Mouse (Mus musculus) common myeloid progenitor, adult 5-6 weeks (primary cell): ENCODE results near the gene Tm7sf3. TPM values are rescaled to one million over a fixed set of nuclear protein-coding genes. Genes with fewer than 3 reads are reported as not detected.
"Not testable (repeated sequence)": the region's sequence is repeated elsewhere in the genome, so short reads cannot be mapped to it uniquely, and the experiment has no call there.

Experiments used
- ATAC-seq: replicated peaks from 2 replicates; pipeline ENCODE4 v1.8.0; 2016; ENCODE audit warnings: low read depth, mild to moderate bottlenecking, moderate TSS enrichment, inconsistent platforms; ENCODE audit not compliant: poor library complexity, severe bottlenecking
- total RNA-seq: library from RNA; stranded (forward); fragments of 200-1000, 187-1606 nt; gene quantifications from 2 replicates; pipeline ENCODE4 v1.2.3, GENCODE M21; 2017

The Tm7sf3 gene
- total RNA-seq, 1 experiment from 2014 or later: 55.6 TPM

GRCm38 (mm10) chr6:146628123-146628522 lies 14.5 kb downstream of the Tm7sf3 start:
- ATAC-seq: no peak

GRCm38 (mm10) chr6:146616670-146617069 lies 26.0 kb downstream of the Tm7sf3 start:
- no peak for ATAC-seq

- no peak for ATAC-seq
These were observed 26.7 kb downstream of the Tm7sf3 start for GRCm38 (mm10) chr6:146615891-146616290.

- no peak for ATAC-seq
These were observed 28.1 kb downstream of the Tm7sf3 start for GRCm38 (mm10) chr6:146614541-146614940.

- ATAC-seq: no peak
These were observed 28.7 kb downstream of the Tm7sf3 start for GRCm38 (mm10) chr6:146613907-146614306.

- ATAC-seq: no peak
These were observed 29.9 kb downstream of the Tm7sf3 start for GRCm38 (mm10) chr6:146612736-146613135.

GRCm38 (mm10) chr6:146611897-146612296 lies 30.7 kb downstream of the Tm7sf3 start:
- ATAC-seq: no peak; the same call in 1 of the 2 replicates

GRCm38 (mm10) chr6:146611385-146611784 lies 31.2 kb downstream of the Tm7sf3 start:
- peak; percentile 53; the same call in 1 of the 2 replicates for ATAC-seq

- ATAC-seq: no peak
These were observed 39.0 kb downstream of the Tm7sf3 start for GRCm38 (mm10) chr6:146603651-146604050.

GRCm38 (mm10) chr6:146602601-146603000 lies 40.0 kb downstream of the Tm7sf3 start:
- ATAC-seq: no peak

- ATAC-seq: no peak
These were observed 57.5 kb downstream of the Tm7sf3 start for GRCm38 (mm10) chr6:146585134-146585533.

- no peak for ATAC-seq
These were observed 59.1 kb downstream of the Tm7sf3 start for GRCm38 (mm10) chr6:146583366-146584046.

GRCm38 (mm10) chr6:146580381-146580926 lies 62.2 kb downstream of the Tm7sf3 start:
- no peak for ATAC-seq

- no peak for ATAC-seq
These were observed 64.0 kb downstream of the Tm7sf3 start for GRCm38 (mm10) chr6:146578586-146578985.

- peak; percentile 40 for ATAC-seq
These were observed 64.5 kb downstream of the Tm7sf3 start for GRCm38 (mm10) chr6:146578111-146578531.

GRCm38 (mm10) chr6:146577310-146578109 lies 65.1 kb downstream of the Tm7sf3 start, which contains the start of gene Ints13:
Ints13 (minus strand) TSS chr6:146577835.
- peak; percentile 93 for ATAC-seq

- ATAC-seq: no peak
These were observed 65.7 kb downstream of the Tm7sf3 start, which contains the start of gene Fgfr1op2 for GRCm38 (mm10) chr6:146576903-146577302. Fgfr1op2 (plus strand) TSS chr6:146577203.

- ATAC-seq: no peak
These were observed 70.6 kb downstream of the Tm7sf3 start for GRCm38 (mm10) chr6:146572073-146572472.

GRCm38 (mm10) chr6:146562461-146562860 lies 80.2 kb downstream of the Tm7sf3 start:
- ATAC-seq: not testable (repeated sequence)
